Mouse (Mus musculus) testis, adult 2 months (tissue): ENCODE results near the gene Raver1.

ENCODE experiments used
- CTCF ChIP-seq: fragments of 200-500 bp; IDR thresholded peaks from 2 replicates; pipeline ENCODE4 v1.5.1; 2012; ENCODE audit warnings: low read depth, mild to moderate bottlenecking, inconsistent platforms, low read length, moderate library complexity; ENCODE audit not compliant: control insufficient read depth, insufficient read depth, insufficient replicate concordance
- POLR2A ChIP-seq: fragments of 200-500 bp; IDR thresholded peaks from 2 replicates; pipeline ENCODE4 v1.6.1; 2012; ENCODE audit warnings: low read depth, mild to moderate bottlenecking, inconsistent platforms, low read length, moderate library complexity; ENCODE audit not compliant: control insufficient read depth

DNA sequence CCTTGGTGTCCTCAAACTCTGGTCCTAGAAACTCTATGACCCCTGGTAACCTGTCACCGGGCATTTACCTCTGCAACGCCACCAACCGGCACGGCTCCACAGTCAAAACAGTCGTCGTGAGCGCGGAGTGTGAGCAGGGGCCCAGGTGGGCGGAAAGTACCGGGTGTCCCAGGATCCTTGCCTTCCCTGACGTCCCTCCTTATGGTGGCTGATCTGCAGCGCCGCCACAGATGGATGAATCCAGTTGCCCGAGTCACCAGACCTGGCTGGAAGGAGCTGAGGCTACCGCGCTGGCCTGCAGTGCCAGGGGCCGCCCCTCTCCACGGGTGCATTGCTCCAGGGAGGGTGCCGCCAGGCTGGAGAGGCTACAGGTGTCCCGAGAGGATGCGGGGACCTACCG is 55.1 kb downstream of the Raver1 start:
- no peak for TF ChIP-seq POLR2A
- TF ChIP-seq CTCF, result no peak
